Mouse (Mus musculus) liver, embryonic 13.5 days (tissue): ENCODE measurements at regions not wholly inside any gene's neighbourhood (a gene's known extent, or its start where the extent isn't known, plus 50 kb on each side); places are given as distances from the start of the nearest gene placed in this dataset.

Experiments used
- ATAC-seq: fragments of 200-750 bp; cut with Nextera tagmentation; 2 replicates; pipeline ENCODE4 v1.8.0; 2017; ENCODE audit warnings: low read depth, mild to moderate bottlenecking, moderate number of reproducible peaks, moderate library complexity
- DNase-seq: peaks from one replicate; pipeline ENCODE4 v3.0.0; 2022
- H3K27ac ChIP-seq: fragments of 300-500 bp; sonication (generic); 2 replicates; pipeline ENCODE4 v1.5.1; 2015; ENCODE audit warnings: moderate library complexity, mild to moderate bottlenecking, inconsistent platforms
- H3K27me3 ChIP-seq: fragments of 300-500 bp; sonication (generic); 2 replicates; pipeline ENCODE4 v1.6.1; 2015; ENCODE audit warnings: mild to moderate bottlenecking, inconsistent platforms
- H3K36me3 ChIP-seq: fragments of 300-500 bp; sonication (generic); 2 replicates; pipeline ENCODE4 v1.6.1; 2015; ENCODE audit warnings: mild to moderate bottlenecking, inconsistent platforms
- H3K4me1 ChIP-seq: fragments of 300-500 bp; sonication (generic); replicated peaks from 2 replicates; pipeline ENCODE4 v1.6.1; 2015; ENCODE audit warnings: inconsistent platforms
- H3K4me2 ChIP-seq: fragments of 300-500 bp; sonication (generic); 2 replicates; pipeline ENCODE4 v1.6.1; 2015; ENCODE audit warnings: inconsistent platforms, mild to moderate bottlenecking, moderate library complexity
- H3K4me3 ChIP-seq: fragments of 300-500 bp; sonication (generic); replicated peaks from 2 replicates; pipeline ENCODE4 v1.5.1; 2015; ENCODE audit warnings: mild to moderate bottlenecking, inconsistent platforms
- H3K9ac ChIP-seq: fragments of 300-500 bp; sonication (generic); 2 replicates; pipeline ENCODE4 v1.6.1; 2015; ENCODE audit warnings: mild to moderate bottlenecking, inconsistent platforms
- H3K9me3 ChIP-seq: fragments of 300-500 bp; sonication (generic); replicated peaks from 2 replicates; pipeline ENCODE4 v1.6.1; 2016; ENCODE audit warnings: inconsistent platforms
- WGBS: fragments of 180-500 bp; shearing (Covaris S2); methylation state at CpG from one replicate; pipeline ENCODE4 v1.1.7; 2015; ENCODE audit not compliant: insufficient replicate concordance; 5-methylcytosine and 5-hydroxymethylcytosine counted together

GRCm38 (mm10) chr9:120628794-120629560 lies 57.7 kb downstream of the Rpl14 start:
- 52% methylated on average over 12 of the region's 12 CpGs for WGBS
- ATAC-seq, result no peak

DNA sequence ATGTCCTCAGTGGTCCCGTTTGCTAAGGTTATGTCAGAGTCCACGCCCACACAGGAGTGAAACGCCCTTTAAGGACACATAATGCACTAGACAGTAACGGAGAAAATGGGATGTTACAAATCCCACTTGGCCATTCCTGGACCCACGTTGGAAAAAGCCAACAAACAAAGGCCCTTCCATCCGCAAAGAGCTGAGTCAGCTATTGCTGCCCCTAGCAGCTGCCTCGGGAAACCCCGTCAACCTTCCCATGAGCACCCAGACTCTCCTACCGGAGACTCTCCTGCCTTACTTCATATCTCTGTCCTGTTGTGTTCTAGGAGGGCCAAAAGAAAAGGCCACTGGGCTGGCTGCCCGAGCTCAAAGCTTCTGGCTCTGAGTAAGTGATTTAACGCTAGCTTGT lies 58.4 kb downstream of the Rpl14 start:
- H3K9me3 ChIP-seq, result 0 out of 2 replicates have a peak, but pooled peaks cover 5% of the 10 kb centered on the region
- no peak overlapping the region for H3K4me3 ChIP-seq
- no peak overlapping the region for H3K9ac ChIP-seq
- 69% methylated on average over 11 of the region's 11 CpGs for WGBS
- no peak overlapping the region for H3K27ac ChIP-seq
- ATAC-seq, result no peak
- no peaks in the 10 kb centered on the region for H3K27me3 ChIP-seq
- no peak for DNase-seq
- H3K36me3 ChIP-seq, result no peaks in the 10 kb centered on the region
- no peaks in the 10 kb centered on the region for H3K4me1 ChIP-seq
- H3K4me2 ChIP-seq, result no peak overlapping the region

More at GRCm38 (mm10) chr9:120628794-120629560, 57.7 kb downstream of the Rpl14 start:
- H3K27ac ChIP-seq, result no peak overlapping the region
- 0 out of 2 replicates have a peak, but pooled peaks cover 5% of the 10 kb centered on the region for H3K9me3 ChIP-seq
- DNase-seq, result no peak
- H3K4me2 ChIP-seq, result no peak overlapping the region
- H3K9ac ChIP-seq, result no peak overlapping the region
- H3K27me3 ChIP-seq, result no peaks in the 10 kb centered on the region
- no peaks in the 10 kb centered on the region for H3K36me3 ChIP-seq
- H3K4me3 ChIP-seq, result no peak overlapping the region
- no peaks in the 10 kb centered on the region for H3K4me1 ChIP-seq

- Histone ChIP-seq H3K4me2 (no peak overlapping the region), H3K9me3 (0 out of 2 replicates have a peak, but pooled peaks cover 5% of the 10 kb centered on the region), H3K27ac (no peak overlapping the region), H3K4me1 (no peaks in the 10 kb centered on the region), H3K27me3 (no peaks in the 10 kb centered on the region), H3K4me3 (no peak overlapping the region), H3K36me3 (no peaks in the 10 kb centered on the region), H3K9ac (no peak overlapping the region)
- WGBS, result 84% methylated on average over 10 of the region's 10 CpGs
- no peak for DNase-seq
- no peak for ATAC-seq
Measured at GRCm38 (mm10) chr9:120632821-120633220, 61.6 kb downstream of the Rpl14 start.

GRCm38 (mm10) chr9:120642656-120643055 lies 71.4 kb downstream of the Rpl14 start:
- no peaks in the 10 kb centered on the region for H3K36me3 ChIP-seq
- no peak overlapping the region for H3K9ac ChIP-seq
- H3K27me3 ChIP-seq, result no peaks in the 10 kb centered on the region
- no peak for DNase-seq
- no peak overlapping the region for H3K4me3 ChIP-seq
- no peak for ATAC-seq
- H3K27ac ChIP-seq, result no peak overlapping the region
- no peaks in the 10 kb centered on the region for H3K9me3 ChIP-seq
- H3K4me2 ChIP-seq, result no peak overlapping the region
- H3K4me1 ChIP-seq, result no peaks in the 10 kb centered on the region
- 55% methylated on average over 4 of the region's 4 CpGs for WGBS

DNA sequence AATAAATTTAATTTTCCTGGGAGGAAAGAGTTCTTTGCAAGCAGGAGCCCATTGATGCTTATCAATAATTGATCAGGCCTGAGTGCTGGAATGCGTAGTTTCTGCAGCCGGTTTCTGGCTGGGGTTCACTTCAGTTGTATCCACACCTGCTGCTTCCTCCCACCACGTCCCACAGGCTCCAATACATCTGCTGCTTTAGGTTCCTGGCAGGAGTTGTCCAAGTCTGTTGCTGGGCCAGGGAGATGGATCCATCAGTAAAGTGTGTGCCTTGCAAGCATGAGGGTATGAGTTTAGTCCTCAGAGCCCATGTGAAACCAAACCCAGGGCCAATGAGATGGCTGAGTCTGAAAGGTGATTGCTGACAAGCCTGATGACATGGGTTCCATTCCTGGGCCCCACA lies 72.1 kb downstream of the Rpl14 start:
- Histone ChIP-seq H3K4me3 (no peak overlapping the region), H3K9ac (no peak overlapping the region), H3K9me3 (no peaks in the 10 kb centered on the region), H3K27me3 (no peaks in the 10 kb centered on the region), H3K36me3 (no peaks in the 10 kb centered on the region), H3K27ac (no peak overlapping the region), H3K4me1 (no peaks in the 10 kb centered on the region), H3K4me2 (no peak overlapping the region)
- ATAC-seq, result no peak
- WGBS, result 70% methylated on average over 3 of the region's 3 CpGs
- DNase-seq, result no peak

- Histone ChIP-seq H3K4me1 (no peaks in the 10 kb centered on the region), H3K27me3 (no peaks in the 10 kb centered on the region), H3K9ac (no peak overlapping the region), H3K36me3 (no peaks in the 10 kb centered on the region), H3K27ac (no peak overlapping the region), H3K9me3 (no peaks in the 10 kb centered on the region), H3K4me3 (no peak overlapping the region), H3K4me2 (no peak overlapping the region)
- no peak for ATAC-seq
- WGBS, result 95% methylated on average over 10 of the region's 10 CpGs
- no peak for DNase-seq
Measured at GRCm38 (mm10) chr9:120645776-120646175, 74.5 kb downstream of the Rpl14 start.

DNA sequence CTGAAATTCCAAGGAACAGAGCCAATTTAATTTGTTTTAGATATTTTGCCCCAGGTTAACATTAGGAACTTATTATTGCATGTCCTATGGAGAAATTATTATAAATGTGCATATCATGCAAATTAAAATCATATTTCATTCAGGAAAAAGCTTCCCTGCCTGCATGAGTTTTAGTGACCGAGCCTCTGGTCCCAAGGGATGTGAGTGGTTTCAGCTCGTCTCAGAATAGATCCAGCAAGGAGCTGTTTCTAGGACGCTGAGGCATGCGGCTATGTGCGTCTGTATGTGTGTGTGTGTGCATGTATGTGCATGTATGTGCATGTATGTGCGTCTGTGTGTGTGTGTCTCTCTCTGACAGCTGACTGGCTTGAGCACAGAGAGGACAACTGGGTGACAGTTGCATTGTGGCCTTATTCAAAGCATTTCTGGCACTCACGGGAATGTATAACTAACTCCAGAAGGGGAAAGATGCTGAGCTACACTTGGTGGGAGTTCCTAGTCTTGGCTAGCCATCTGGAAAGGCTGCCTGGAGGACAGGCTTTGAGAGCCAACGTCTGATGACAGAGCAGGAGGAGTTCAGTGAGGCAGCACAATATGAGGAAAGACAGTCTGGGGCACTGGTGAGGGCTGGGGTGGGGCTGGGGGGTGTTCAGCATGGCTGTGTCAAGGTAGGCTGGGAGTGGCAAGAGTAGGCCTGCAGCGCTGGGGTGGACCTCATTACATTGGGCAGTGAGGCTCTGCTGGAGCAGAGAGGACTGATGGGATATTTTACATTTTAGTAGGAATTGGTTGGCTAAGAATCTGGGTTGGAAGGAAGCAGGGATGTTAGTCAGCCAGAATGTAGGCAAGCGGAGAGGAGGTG lies 75.8 kb downstream of the Rpl14 start:
- Histone ChIP-seq H3K36me3 (no peaks in the 10 kb centered on the region), H3K9me3 (no peaks in the 10 kb centered on the region), H3K4me1 (no peaks in the 10 kb centered on the region), H3K9ac (no peak overlapping the region), H3K27ac (no peak overlapping the region), H3K4me3 (no peak overlapping the region), H3K27me3 (no peaks in the 10 kb centered on the region), H3K4me2 (no peak overlapping the region)
- ATAC-seq, result no peak
- WGBS, result 66% methylated on average over 10 of the region's 10 CpGs
- no peak for DNase-seq

DNA sequence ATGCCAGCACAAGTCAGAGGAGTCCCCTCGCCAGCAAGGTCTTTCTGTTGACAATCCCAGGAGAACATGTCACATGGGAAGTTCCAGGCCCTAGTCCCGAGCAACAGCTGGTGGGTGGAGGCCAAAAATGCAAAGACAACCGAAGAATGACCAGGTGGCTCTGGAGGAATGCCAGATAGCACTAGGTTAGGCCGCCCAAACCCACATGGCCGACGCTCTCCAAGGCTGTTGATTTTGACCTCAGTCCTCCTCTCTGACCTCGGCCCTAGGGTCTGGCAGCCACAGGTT lies 76.4 kb downstream of the Rpl14 start:
- Histone ChIP-seq H3K9ac (no peak overlapping the region), H3K36me3 (no peaks in the 10 kb centered on the region), H3K27ac (no peak overlapping the region), H3K4me3 (no peak overlapping the region), H3K9me3 (no peaks in the 10 kb centered on the region), H3K4me1 (no peaks in the 10 kb centered on the region), H3K4me2 (no peak overlapping the region), H3K27me3 (no peaks in the 10 kb centered on the region)
- DNase-seq (no peak), ATAC-seq (no peak)
- WGBS, result 56% methylated on average over 7 of the region's 7 CpGs

- Histone ChIP-seq H3K27ac (no peak overlapping the region), H3K36me3 (no peaks in the 10 kb centered on the region), H3K4me3 (no peak overlapping the region), H3K9ac (no peak overlapping the region), H3K27me3 (0 out of 2 replicates have a peak, but pooled peaks cover 3% of the 10 kb centered on the region), H3K9me3 (no peaks in the 10 kb centered on the region), H3K4me2 (no peak overlapping the region), H3K4me1 (no peaks in the 10 kb centered on the region)
- 65% methylated on average over 14 of the region's 14 CpGs for WGBS
- no peak for ATAC-seq
- no peak for DNase-seq
Measured at GRCm38 (mm10) chr9:120652733-120653132, 81.5 kb downstream of the Rpl14 start.

- no peak overlapping the region for H3K4me2 ChIP-seq
- H3K27me3 ChIP-seq, result 0 out of 2 replicates have a peak, but pooled peaks cover 3% of the 10 kb centered on the region
- H3K4me3 ChIP-seq, result no peak overlapping the region
- H3K27ac ChIP-seq, result no peak overlapping the region
- H3K9ac ChIP-seq, result no peak overlapping the region
- H3K4me1 ChIP-seq, result no peaks in the 10 kb centered on the region
- H3K9me3 ChIP-seq, result no peaks in the 10 kb centered on the region
- no peaks in the 10 kb centered on the region for H3K36me3 ChIP-seq
- DNase-seq (no peak), ATAC-seq (no peak)
- 59% methylated on average over 5 of the region's 5 CpGs for WGBS
Measured at GRCm38 (mm10) chr9:120653170-120653569, 81.9 kb downstream of the Rpl14 start.

GRCm38 (mm10) chr9:120654736-120655135 lies 83.5 kb downstream of the Rpl14 start:
- H3K4me1 ChIP-seq, result no peaks in the 10 kb centered on the region
- 10% methylated on average over 1 of the region's 1 CpGs for WGBS

More at GRCm38 (mm10) chr9:120654736-120655135, 83.5 kb downstream of the Rpl14 start:
- Histone ChIP-seq H3K4me2 (no peak overlapping the region), H3K4me3 (no peak overlapping the region), H3K36me3 (no peaks in the 10 kb centered on the region), H3K27ac (no peak overlapping the region), H3K27me3 (0 out of 2 replicates have a peak, but pooled peaks cover 3% of the 10 kb centered on the region), H3K9me3 (no peaks in the 10 kb centered on the region), H3K9ac (no peak overlapping the region)
- DNase-seq (no peak), ATAC-seq (no peak)
